Mouse (Mus musculus): Measurements from ENCODE around the gene Slc44a5. TPM values are rescaled to one million over a fixed set of nuclear protein-coding genes. Genes with fewer than 3 reads are reported as not detected.
"Not testable (repeated sequence)": the region's sequence is repeated elsewhere in the genome, so short reads cannot be mapped to it uniquely, and the experiment has no call there.

Gene Slc44a5
- polyA plus RNA-seq, 1 experiment from 2014 or later, result 2.3 TPM

DNA sequence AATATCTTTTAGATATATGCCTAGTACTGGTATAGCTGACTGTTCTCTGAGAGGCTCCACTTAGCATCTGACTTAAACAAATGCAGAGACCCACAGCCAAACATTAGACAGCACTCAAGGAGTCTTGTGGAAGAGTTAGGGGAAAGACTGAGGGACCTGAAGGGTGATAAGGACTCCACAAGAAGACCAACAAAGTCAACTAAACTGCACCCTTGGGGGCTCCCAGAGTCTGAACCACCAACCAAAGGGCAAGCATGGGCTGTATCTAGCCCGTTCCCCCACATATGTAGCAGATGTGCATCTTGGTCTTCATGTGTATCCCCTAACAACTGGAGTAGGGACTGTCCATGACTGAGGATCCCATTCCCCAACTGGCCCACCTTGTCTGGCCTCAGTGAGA lies 271.7 kb downstream of the Slc44a5 start:
- 84% methylated on average over 1 of the region's 1 CpGs for WGBS
- Histone ChIP-seq H3K4me2 (replicated peaks) (no peak overlapping the region), H3K9ac (no peak overlapping the region), H3K27me3 (no peaks in the 10 kb centered on the region), H3K36me3 (no peaks in the 10 kb centered on the region), H3K27ac (replicated peaks) (no peak overlapping the region), H3K4me1 (no peaks in the 10 kb centered on the region), H3K9me3 (replicated peaks) (no peaks in the 10 kb centered on the region), H3K4me3 (replicated peaks) (no peak overlapping the region)
- no peak for ATAC-seq (ENCODE audit: insufficient number of reproducible peaks, low FRiP score, low TSS enrichment, low read depth)

DNA sequence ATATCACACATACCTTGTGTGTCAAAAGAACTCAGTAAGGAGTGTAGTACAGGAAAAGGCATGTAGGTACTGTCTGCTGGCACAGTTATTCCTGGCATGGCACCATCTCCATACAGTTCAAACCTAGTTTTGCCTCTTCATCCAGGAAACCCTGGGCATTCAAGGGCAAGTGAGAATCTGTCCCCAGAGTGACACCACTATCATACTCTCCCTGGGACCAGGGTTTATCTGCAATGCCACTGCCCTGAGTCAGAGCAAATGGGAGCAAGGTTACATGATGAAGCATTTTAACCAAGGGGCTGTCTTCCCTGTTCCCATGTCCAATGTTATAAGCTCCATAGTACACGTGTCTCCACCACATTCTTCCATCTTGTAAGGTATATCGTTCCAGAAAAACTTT lies 278.2 kb downstream of the Slc44a5 start:
- Histone ChIP-seq H3K27me3 (no peaks in the 10 kb centered on the region), H3K4me3 (replicated peaks) (no peak overlapping the region), H3K9ac (no peak overlapping the region), H3K36me3 (no peaks in the 10 kb centered on the region), H3K27ac (replicated peaks) (no peak overlapping the region), H3K9me3 (replicated peaks) (no peaks in the 10 kb centered on the region), H3K4me2 (replicated peaks) (no peak overlapping the region), H3K4me1 (no peaks in the 10 kb centered on the region)
- 80% methylated on average over 2 of the region's 2 CpGs for WGBS
- ATAC-seq (ENCODE audit: insufficient number of reproducible peaks, low FRiP score, low TSS enrichment, low read depth), result no peak

DNA sequence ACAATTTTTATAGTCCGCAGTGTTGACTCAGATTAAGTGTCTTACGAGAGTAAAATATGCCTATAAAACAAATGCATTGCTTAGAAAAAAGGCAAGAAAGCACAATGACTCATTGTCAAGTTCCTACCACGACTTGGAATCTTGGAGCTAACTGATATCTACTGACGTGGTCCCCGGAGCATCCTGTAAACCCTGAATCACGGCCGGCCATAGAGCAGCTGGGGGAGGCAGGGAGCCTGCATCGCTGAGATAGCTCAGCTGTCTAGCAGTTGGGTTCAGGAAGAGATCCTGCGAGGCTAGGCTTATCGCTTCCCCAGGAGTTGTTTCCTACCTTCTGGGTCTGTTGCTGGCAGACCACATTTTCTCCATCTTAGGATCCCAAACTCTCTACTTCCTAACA lies 279.0 kb downstream of the Slc44a5 start:
- no peak for ATAC-seq (ENCODE audit: insufficient number of reproducible peaks, low FRiP score, low TSS enrichment, low read depth)
- Histone ChIP-seq H3K9me3 (replicated peaks) (no peaks in the 10 kb centered on the region), H3K4me3 (replicated peaks) (no peak overlapping the region), H3K27ac (replicated peaks) (no peak overlapping the region), H3K9ac (no peak overlapping the region), H3K4me1 (no peaks in the 10 kb centered on the region), H3K36me3 (no peaks in the 10 kb centered on the region), H3K4me2 (replicated peaks) (no peak overlapping the region), H3K27me3 (no peaks in the 10 kb centered on the region)
- WGBS, result 79% methylated on average over 10 of the region's 10 CpGs

DNA sequence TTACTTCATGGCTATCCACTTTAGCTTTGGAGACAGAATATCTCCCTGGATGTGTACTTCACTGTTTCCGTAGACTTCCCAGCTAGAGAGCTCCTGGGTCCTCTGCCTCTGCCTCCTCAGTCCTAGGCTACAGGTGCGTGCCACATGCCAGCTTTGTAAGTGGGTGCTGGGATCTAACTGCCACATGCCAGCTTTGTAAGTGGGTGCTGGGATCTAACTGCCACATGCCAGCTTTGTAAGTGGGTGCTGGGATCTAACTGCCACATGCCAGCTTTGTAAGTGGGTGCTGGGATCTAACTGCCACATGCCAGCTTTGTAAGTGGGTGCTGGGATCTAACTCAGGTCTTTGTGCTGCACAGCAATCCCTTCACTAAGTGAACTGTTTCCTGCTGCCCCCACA lies 281.0 kb downstream of the Slc44a5 start:
- H3K9ac ChIP-seq; H3K4me3 ChIP-seq (replicated peaks); H3K27ac ChIP-seq (replicated peaks); H3K4me2 ChIP-seq (replicated peaks); H3K36me3 ChIP-seq; H3K9me3 ChIP-seq (replicated peaks); H3K27me3 ChIP-seq; ATAC-seq (ENCODE audit: insufficient number of reproducible peaks, low FRiP score, low TSS enrichment, low read depth); H3K4me1 ChIP-seq: not testable (repeated sequence)
- 93% methylated on average over 2 of the region's 2 CpGs for WGBS

DNA sequence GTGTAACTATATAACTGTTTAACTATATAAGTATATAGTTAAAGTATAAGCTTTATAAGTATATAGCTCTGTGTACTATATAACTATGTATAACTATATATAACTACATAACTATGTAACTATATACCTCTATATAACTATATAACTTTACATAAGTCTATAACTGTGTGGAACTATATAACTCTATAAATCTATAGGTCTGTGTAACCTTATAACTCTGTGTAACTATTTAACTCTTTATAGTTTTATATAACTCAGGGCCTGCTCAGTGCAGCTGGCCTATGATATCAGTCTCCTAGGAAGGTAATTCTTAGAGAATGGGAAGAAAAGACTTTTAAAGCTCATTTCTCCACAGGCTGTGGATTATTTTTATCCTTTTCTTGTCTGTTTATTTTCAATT lies 284.1 kb downstream of the Slc44a5 start:
- Histone ChIP-seq H3K27ac (replicated peaks) (no peak overlapping the region), H3K36me3 (no peaks in the 10 kb centered on the region), H3K9me3 (replicated peaks) (no peaks in the 10 kb centered on the region), H3K9ac (no peak overlapping the region), H3K27me3 (no peaks in the 10 kb centered on the region), H3K4me3 (replicated peaks) (no peak overlapping the region), H3K4me1 (no peaks in the 10 kb centered on the region), H3K4me2 (replicated peaks) (no peak overlapping the region)
- ATAC-seq (ENCODE audit: insufficient number of reproducible peaks, low FRiP score, low TSS enrichment, low read depth), result no peak

DNA sequence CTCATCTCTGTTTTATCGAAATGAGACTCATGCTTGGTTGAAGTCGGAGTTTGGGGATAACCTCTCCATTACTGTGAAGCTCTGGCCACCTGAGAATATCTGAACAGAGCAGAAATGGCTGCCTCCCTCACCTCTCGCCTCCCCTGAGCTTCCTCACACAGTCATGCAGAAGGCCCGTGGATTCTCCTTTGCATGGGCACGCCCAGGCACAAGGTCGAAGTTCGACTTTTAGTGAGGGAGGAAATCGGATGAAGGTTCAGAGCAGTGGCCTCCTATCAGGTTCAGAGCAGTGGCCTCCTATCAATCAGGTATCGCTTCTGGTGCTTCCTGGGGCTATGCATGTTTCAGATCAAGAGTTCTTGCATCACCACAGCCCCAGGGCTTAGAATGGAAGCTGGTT lies 295.1 kb downstream of the Slc44a5 start:
- Histone ChIP-seq H3K9ac (no peak overlapping the region), H3K27me3 (no peaks in the 10 kb centered on the region), H3K4me2 (replicated peaks) (no peak overlapping the region), H3K4me3 (replicated peaks) (no peak overlapping the region), H3K27ac (replicated peaks) (no peak overlapping the region), H3K4me1 (peaks cover 2% of the 10 kb centered on the region), H3K36me3 (no peaks in the 10 kb centered on the region), H3K9me3 (replicated peaks) (no peaks in the 10 kb centered on the region)
- WGBS, result 68% methylated on average over 9 of the region's 9 CpGs
- no peak for ATAC-seq (ENCODE audit: insufficient number of reproducible peaks, low FRiP score, low TSS enrichment, low read depth)

DNA sequence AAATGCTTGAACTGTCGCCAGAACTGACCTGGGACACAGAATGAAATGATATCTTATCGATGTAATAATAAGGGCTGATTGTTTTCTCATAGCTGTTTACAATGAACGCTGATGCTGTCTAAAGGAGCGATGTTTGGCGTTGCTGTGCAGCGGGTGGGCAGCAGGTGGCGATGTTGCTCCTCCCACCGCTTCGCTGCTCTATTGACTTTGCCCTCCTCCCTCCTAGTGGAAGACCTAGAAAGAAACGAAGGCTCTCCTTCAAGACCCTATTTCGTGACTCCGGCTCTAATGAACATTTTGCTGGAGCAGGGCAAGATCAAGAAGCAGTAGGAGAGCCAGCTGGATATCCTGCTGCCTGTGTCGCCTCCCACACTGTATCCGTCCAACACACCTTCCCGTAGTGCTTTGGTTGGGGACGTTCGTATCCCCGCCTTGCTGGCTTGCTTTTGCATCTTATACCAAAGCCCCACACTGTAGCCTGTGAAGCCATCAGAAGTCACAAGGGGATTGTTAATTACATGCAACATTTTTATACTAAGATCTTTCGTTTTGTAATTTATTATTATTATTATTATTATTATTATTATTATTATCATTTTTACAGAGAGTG lies 296.6 kb downstream of the Slc44a5 start:
- H3K9ac ChIP-seq, result no peak overlapping the region
- peaks cover 2% of the 10 kb centered on the region for H3K4me1 ChIP-seq
- H3K36me3 ChIP-seq, result no peaks in the 10 kb centered on the region
- 0 out of 2 replicates have a peak, but pooled peaks have one; percentile 67 for ATAC-seq (ENCODE audit: insufficient number of reproducible peaks, low FRiP score, low TSS enrichment, low read depth)
- H3K4me3 ChIP-seq (replicated peaks), result peak overlapping the region; percentile 34
- H3K9me3 ChIP-seq (replicated peaks), result no peaks in the 10 kb centered on the region
- H3K27me3 ChIP-seq, result no peaks in the 10 kb centered on the region
- no peak overlapping the region for H3K27ac ChIP-seq (replicated peaks)
- peak overlapping the region; percentile 52 for H3K4me2 ChIP-seq (replicated peaks)
- 8% methylated on average over 19 of the region's 19 CpGs for WGBS

DNA sequence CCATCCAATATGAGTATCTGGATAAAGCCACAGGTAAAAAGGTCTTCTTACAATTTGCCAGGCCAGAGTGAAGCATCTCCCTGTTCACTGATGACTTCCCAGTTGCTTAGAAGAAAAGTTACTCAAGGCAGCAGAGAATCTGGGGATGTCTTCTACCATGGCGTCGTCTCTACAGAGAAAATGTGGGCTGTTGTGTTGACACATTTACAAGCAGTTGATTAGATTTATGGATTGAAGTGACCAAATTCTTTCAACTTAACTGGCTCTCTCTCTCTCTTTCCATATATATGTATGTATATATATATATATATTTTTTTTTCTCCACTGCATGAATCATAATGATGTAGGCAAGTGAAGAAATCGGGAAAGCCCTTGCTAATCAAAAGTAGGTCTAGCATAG lies 301.4 kb downstream of the Slc44a5 start:
- peaks cover 2% of the 10 kb centered on the region for H3K4me1 ChIP-seq
- H3K27me3 ChIP-seq, result no peaks in the 10 kb centered on the region
- 88% methylated on average over 3 of the region's 3 CpGs for WGBS
- no peak overlapping the region for H3K27ac ChIP-seq (replicated peaks)
- no peak overlapping the region for H3K4me2 ChIP-seq (replicated peaks)
- no peaks in the 10 kb centered on the region for H3K36me3 ChIP-seq
- no peak overlapping the region for H3K9ac ChIP-seq
- no peak for ATAC-seq (ENCODE audit: insufficient number of reproducible peaks, low FRiP score, low TSS enrichment, low read depth)
- H3K9me3 ChIP-seq (replicated peaks), result no peaks in the 10 kb centered on the region
- H3K4me3 ChIP-seq (replicated peaks), result no peak overlapping the region

DNA sequence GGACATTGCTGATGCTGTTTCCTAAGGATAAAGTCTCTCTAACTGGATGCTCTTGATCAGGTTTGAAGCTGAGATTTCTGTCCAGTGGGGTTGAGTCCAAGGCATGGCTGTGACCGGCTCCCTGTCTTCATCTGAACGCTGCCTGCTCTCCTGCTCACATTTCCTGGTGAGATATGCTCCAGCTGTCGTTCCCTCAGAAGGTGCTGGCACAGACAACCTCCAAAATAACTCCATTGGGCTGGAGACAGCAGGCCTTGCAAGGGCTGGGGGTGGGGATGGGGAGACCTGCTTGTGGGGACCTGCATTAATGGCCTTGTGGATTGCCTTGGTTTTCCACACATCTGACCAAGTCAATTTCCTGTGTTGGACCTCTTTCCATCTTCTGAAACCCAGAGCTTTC lies 311.0 kb downstream of the Slc44a5 start:
- Histone ChIP-seq H3K4me1 (0 out of 2 replicates have a peak, but pooled peaks cover 7% of the 10 kb centered on the region), H3K36me3 (no peaks in the 10 kb centered on the region), H3K27me3 (no peaks in the 10 kb centered on the region), H3K9me3 (replicated peaks) (no peaks in the 10 kb centered on the region), H3K4me2 (replicated peaks) (no peak overlapping the region), H3K9ac (no peak overlapping the region), H3K4me3 (replicated peaks) (no peak overlapping the region), H3K27ac (replicated peaks) (no peak overlapping the region)
- ATAC-seq (ENCODE audit: insufficient number of reproducible peaks, low FRiP score, low TSS enrichment, low read depth), result no peak
- 51% methylated on average over 3 of the region's 3 CpGs for WGBS

DNA sequence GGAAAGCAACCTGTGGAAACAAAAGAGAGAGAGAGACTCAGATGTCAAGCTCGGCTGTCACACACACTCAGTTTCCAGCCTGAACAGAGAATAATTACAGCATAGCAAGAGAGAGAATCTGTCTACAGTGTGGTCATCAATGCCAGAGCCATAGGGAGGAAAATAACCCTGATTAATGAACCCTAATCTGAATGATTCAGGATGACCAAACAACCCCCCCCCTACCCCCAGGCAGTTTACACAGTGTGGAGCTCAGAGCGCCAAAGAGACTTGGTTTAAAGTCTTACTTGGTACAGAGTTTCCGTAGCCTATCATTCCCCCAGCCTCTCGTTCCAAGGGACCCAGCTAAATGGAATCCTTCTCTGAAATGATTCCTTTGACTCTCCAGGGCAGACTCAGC lies 312.1 kb downstream of the Slc44a5 start:
- Histone ChIP-seq H3K27me3 (no peaks in the 10 kb centered on the region), H3K4me1 (0 out of 2 replicates have a peak, but pooled peaks cover 8% of the 10 kb centered on the region), H3K9ac (no peak overlapping the region), H3K27ac (replicated peaks) (no peak overlapping the region), H3K4me3 (replicated peaks) (no peak overlapping the region), H3K9me3 (replicated peaks) (no peaks in the 10 kb centered on the region), H3K36me3 (no peaks in the 10 kb centered on the region), H3K4me2 (replicated peaks) (no peak overlapping the region)
- no peak for ATAC-seq (ENCODE audit: insufficient number of reproducible peaks, low FRiP score, low TSS enrichment, low read depth)
- WGBS, result 37% methylated on average over 4 of the region's 4 CpGs

DNA sequence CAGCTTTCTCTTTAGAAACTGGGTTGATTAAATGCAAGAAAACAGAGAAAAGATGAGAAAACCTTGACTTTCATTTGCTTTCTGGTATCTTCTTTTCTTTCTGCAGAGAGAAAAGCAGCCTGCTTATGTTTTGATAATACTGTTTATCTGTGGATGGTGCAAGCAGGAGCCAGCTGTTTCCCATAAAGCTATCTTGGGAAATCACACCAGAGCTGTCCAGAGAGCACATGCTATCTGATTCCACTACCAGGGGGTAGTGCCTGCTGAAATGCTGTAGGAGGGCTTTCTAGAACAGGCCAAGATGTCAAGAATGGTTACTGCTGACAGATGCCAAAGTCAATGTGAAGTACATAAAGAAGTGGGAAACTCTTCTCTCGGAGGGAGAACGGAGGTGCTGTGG lies 314.0 kb downstream of the Slc44a5 start:
- Histone ChIP-seq H3K4me3 (replicated peaks) (no peak overlapping the region), H3K27me3 (no peaks in the 10 kb centered on the region)
- ATAC-seq (ENCODE audit: insufficient number of reproducible peaks, low FRiP score, low TSS enrichment, low read depth), result no peak

DNA sequence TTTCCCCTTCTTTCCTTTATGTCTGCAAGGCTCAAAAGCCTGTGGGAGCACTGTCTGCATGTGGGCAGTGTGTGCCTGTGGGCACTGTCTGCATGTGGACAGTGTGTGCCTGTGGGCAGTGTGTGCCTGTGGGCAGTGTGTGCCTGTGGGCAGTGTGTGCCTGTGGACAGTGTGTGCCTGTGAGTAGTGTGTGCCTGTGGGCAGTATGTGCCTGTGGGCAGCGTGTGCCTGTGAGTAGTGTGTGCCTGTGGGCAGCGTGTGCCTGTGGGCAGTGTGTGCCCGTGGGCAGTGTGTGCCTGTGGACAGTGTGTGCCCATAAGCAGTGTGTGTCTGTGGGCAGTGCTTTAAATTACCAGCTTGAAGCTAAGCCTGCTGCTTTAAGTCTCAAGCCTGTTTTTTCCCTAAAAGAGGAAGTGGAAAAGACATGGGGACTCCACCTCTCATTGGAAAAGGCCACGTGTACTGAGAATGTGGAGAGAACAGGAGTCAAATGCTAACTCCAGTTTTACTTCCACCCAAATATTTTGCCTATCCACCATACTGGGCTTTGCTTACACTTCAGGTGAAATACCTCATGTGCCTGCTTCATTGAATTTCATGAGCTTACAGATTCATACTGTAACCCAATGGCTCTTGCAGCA lies 315.3 kb downstream of the Slc44a5 start:
- Histone ChIP-seq H3K36me3 (no peaks in the 10 kb centered on the region), H3K27ac (replicated peaks) (no peak overlapping the region), H3K4me1 (peaks cover 16% of the 10 kb centered on the region; the same call in 1 of the 2 replicates), H3K9me3 (replicated peaks) (no peaks in the 10 kb centered on the region), H3K4me2 (replicated peaks) (no peak overlapping the region), H3K27me3 (no peaks in the 10 kb centered on the region), H3K9ac (no peak overlapping the region), H3K4me3 (replicated peaks) (no peak overlapping the region)
- no peak for ATAC-seq (ENCODE audit: insufficient number of reproducible peaks, low FRiP score, low TSS enrichment, low read depth)
- WGBS, result 78% methylated on average over 4 of the region's 4 CpGs

More for the DNA sequence above, 314.0 kb downstream of the Slc44a5 start:
- Histone ChIP-seq H3K9me3 (replicated peaks) (no peaks in the 10 kb centered on the region), H3K9ac (no peak overlapping the region), H3K27ac (replicated peaks) (no peak overlapping the region), H3K4me1 (0 out of 2 replicates have a peak, but pooled peaks cover 10% of the 10 kb centered on the region), H3K36me3 (no peaks in the 10 kb centered on the region), H3K4me2 (replicated peaks) (no peak overlapping the region)
- WGBS, result 76% methylated on average over 2 of the region's 2 CpGs

Data from embryonic facial prominence, embryonic 15.5 days (tissue).